Mouse (Mus musculus) midbrain, postnatal 0 days (tissue): Measurements from ENCODE around the gene Nacc2. TPM values are rescaled to one million over a fixed set of nuclear protein-coding genes. Genes with fewer than 3 reads are reported as not detected.

Experiments
- ATAC-seq: fragments of 200-750 bp; cut with Nextera tagmentation; 2 replicates; pipeline ENCODE4 v1.8.0; 2017; ENCODE audit warnings: moderate number of reproducible peaks, mild to moderate bottlenecking, moderate TSS enrichment, moderate library complexity; ENCODE audit not compliant: low FRiP score
- DNase-seq: peaks from one replicate; pipeline ENCODE4 v3.0.0-alpha.2; 2015; ENCODE audit warnings: low spot score
- H3K27ac ChIP-seq: fragments of 300-500 bp; sonication (generic); 2 replicates; pipeline ENCODE4 v1.5.1; 2014; ENCODE audit warnings: low read depth, mild to moderate bottlenecking, low read length, mixed read lengths
- H3K27me3 ChIP-seq: fragments of 300-500 bp; sonication (generic); 2 replicates; pipeline ENCODE4 v1.6.1; 2014; ENCODE audit warnings: low read length, control low read depth, mixed read lengths; ENCODE audit not compliant: insufficient read depth
- H3K36me3 ChIP-seq: fragments of 300-500 bp; sonication (generic); 2 replicates; pipeline ENCODE4 v1.6.1; 2014; ENCODE audit warnings: low read length, control low read depth, mixed read lengths; ENCODE audit not compliant: insufficient read depth
- H3K4me1 ChIP-seq: fragments of 300-500 bp; sonication (generic); 2 replicates; pipeline ENCODE4 v1.6.1; 2014; ENCODE audit warnings: mild to moderate bottlenecking, control low read depth, antibody characterized with exemption, low read length, mixed read lengths; ENCODE audit not compliant: insufficient read depth
- H3K4me2 ChIP-seq: fragments of 300-500 bp; sonication (generic); 2 replicates; pipeline ENCODE4 v1.6.1; 2014; ENCODE audit warnings: low read depth, mild to moderate bottlenecking, low read length, mixed read lengths; ENCODE audit not compliant: poor library complexity, severe bottlenecking
- H3K4me3 ChIP-seq: fragments of 300-500 bp; sonication (generic); 2 replicates; pipeline ENCODE4 v1.5.1; 2014; ENCODE audit warnings: low read depth, mild to moderate bottlenecking, low read length, moderate library complexity
- H3K9ac ChIP-seq: fragments of 300-500 bp; sonication (generic); replicated peaks from 2 replicates; pipeline ENCODE4 v1.6.1; 2014; ENCODE audit warnings: mild to moderate bottlenecking, low read length, moderate library complexity, mixed read lengths; ENCODE audit not compliant: poor library complexity, severe bottlenecking
- H3K9me3 ChIP-seq: fragments of 300-500 bp; sonication (generic); 2 replicates; pipeline ENCODE4 v1.6.1; 2016; ENCODE audit warnings: low read length, control low read depth
- CTCF ChIP-seq: IDR thresholded peaks from 2 replicates; pipeline ENCODE4 v1.5.1; 2016; ENCODE audit warnings: antibody characterized with exemption, mild to moderate bottlenecking
- WGBS: fragments of 180-500 bp; shearing (Covaris S2); extraction: QIAGEN DNeasy Blood & Tissue Kit; methylation state at CpG from one replicate; pipeline ENCODE4 v1.1.7; 2014; 5-methylcytosine and 5-hydroxymethylcytosine counted together
- polyA plus RNA-seq: library from polyadenylated mRNA; unstranded; fragments of >200 nt; fragmentation: Nextera tagmentation; extraction: Ambion mirVana; gene quantifications from 2 replicates; pipeline ENCODE4 v1.2.1, GENCODE M21; 2015
- total RNA-seq: library from RNA; depleted of rRNA; stranded (reverse); fragments of >200 nt; gene quantifications from 2 replicates; pipeline ENCODE4 v1.2.3, GENCODE M21; 2014

Nacc2 gene
- total and polyA plus RNA-seq, 2 experiments from 2014 or later, result 21.4 to 40.7 TPM

DNA sequence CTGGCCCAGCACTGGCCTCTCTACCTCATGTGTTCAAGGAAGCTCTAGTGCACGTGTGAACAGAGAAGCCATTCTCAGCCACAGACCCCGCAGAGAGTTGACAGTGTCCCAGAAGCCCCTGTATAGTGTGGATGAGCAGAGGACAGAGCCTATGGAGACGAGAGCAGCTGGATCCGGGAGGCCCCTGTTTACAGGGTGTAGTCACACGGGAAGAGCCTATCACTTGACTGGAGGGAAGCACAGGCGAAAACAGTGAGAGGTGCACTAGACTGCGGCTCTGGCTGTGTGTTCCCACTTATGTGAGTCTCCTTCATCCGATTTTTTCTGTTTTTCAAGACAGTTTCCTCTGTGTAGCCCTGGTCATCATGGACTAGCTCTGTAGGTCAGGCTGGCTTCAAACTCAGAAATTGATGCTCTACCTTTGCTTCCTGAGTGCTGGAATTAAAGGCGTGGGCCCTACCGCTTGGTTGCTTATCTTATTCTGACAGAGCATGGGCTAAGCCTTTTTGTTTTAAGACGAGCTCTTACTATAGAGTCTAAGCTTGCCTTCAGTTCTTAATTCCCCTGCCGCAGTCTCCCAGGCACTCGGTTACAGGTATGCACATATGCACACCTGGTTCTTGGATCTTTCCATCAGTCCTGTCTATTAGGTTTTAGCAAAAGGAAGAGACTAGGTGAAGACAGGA lies 60.1 kb downstream of the Nacc2 start:
- H3K36me3 ChIP-seq, result peaks cover 7% of the 10 kb centered on the region
- no peak for TF ChIP-seq CTCF
- DNase-seq, result no peak
- H3K4me2 ChIP-seq, result no peak overlapping the region
- no peaks in the 10 kb centered on the region for H3K9me3 ChIP-seq
- H3K4me3 ChIP-seq, result no peak overlapping the region
- H3K9ac ChIP-seq, result no peak overlapping the region
- no peaks in the 10 kb centered on the region for H3K27me3 ChIP-seq
- no peak for ATAC-seq
- 83% methylated on average over 13 of the region's 13 CpGs for WGBS
- H3K4me1 ChIP-seq, result no peaks in the 10 kb centered on the region
- H3K27ac ChIP-seq, result no peak overlapping the region

DNA sequence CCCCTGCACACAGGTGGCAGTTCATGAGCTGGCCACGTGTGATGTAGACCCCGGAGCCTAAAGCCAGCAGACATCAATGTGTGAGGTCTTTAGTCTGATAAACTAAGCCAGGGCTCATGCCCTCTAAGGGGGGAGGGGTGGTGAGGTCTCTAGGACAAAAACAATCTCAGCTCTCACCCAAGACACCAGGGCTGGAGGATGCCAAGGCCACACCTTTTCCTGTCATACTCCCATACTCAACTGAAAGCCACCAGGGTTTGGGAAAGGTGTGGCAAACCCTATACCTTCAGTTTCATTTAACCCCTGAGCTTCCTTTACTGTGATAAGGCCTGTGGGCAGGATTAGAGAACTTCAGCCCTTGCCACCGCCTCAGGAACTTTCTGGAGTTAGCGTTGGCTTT lies 60.8 kb downstream of the Nacc2 start:
- no peak overlapping the region for H3K4me3 ChIP-seq
- H3K9me3 ChIP-seq, result no peaks in the 10 kb centered on the region
- H3K27me3 ChIP-seq, result no peaks in the 10 kb centered on the region
- H3K4me1 ChIP-seq, result no peaks in the 10 kb centered on the region
- 85% methylated on average over 4 of the region's 4 CpGs for WGBS
- peaks cover 7% of the 10 kb centered on the region for H3K36me3 ChIP-seq
- H3K9ac ChIP-seq, result no peak overlapping the region
- no peak overlapping the region for H3K27ac ChIP-seq
- TF ChIP-seq CTCF, result no peak
- DNase-seq (no peak), ATAC-seq (no peak)
- H3K4me2 ChIP-seq, result no peak overlapping the region

- H3K4me1 ChIP-seq, result no peaks in the 10 kb centered on the region
- H3K4me3 ChIP-seq, result no peak overlapping the region
- H3K9ac ChIP-seq, result no peak overlapping the region
- H3K36me3 ChIP-seq, result peaks cover 7% of the 10 kb centered on the region
- no peak for TF ChIP-seq CTCF
- H3K27me3 ChIP-seq, result no peaks in the 10 kb centered on the region
- ATAC-seq (no peak), DNase-seq (no peak)
- no peak overlapping the region for H3K4me2 ChIP-seq
- no peaks in the 10 kb centered on the region for H3K9me3 ChIP-seq
- WGBS, result 75% methylated on average over 21 of the region's 21 CpGs
- no peak overlapping the region for H3K27ac ChIP-seq
Observed at GRCm38 (mm10) chr2:26061018-26061666, 61.9 kb downstream of the Nacc2 start.

DNA sequence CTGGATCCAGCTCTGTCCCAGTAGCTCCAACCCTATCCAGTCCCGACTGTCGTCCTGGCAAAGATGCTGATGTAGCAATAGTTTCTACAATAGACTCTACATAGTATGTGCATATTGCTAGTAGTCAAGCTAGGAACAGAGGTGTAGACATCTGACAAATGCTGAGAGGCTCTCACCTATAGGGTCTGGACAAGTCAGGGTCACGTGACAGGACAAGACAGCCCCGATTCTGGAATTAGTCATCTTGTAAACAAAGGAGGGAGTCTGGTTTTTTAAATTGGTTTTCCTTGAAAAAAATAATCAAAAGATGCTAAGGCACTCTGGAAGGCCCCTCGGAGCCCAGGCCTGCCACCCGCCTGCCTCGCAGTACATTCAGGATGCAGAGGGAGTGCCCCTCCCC lies 66.0 kb downstream of the Nacc2 start:
- peaks cover 7% of the 10 kb centered on the region for H3K36me3 ChIP-seq
- no peak overlapping the region for H3K4me2 ChIP-seq
- no peak overlapping the region for H3K4me3 ChIP-seq
- H3K9ac ChIP-seq, result no peak overlapping the region
- no peak overlapping the region for H3K27ac ChIP-seq
- 91% methylated on average over 7 of the region's 7 CpGs for WGBS
- no peak for TF ChIP-seq CTCF
- ATAC-seq, result no peak
- H3K4me1 ChIP-seq, result no peaks in the 10 kb centered on the region
- no peak for DNase-seq
- H3K27me3 ChIP-seq, result no peaks in the 10 kb centered on the region
- H3K9me3 ChIP-seq, result no peaks in the 10 kb centered on the region

GRCm38 (mm10) chr2:26056226-26056625 lies 66.8 kb downstream of the Nacc2 start:
- Histone ChIP-seq H3K9me3 (no peaks in the 10 kb centered on the region), H3K27ac (no peak overlapping the region), H3K27me3 (no peaks in the 10 kb centered on the region), H3K4me1 (no peaks in the 10 kb centered on the region), H3K4me2 (no peak overlapping the region), H3K4me3 (no peak overlapping the region), H3K9ac (no peak overlapping the region), H3K36me3 (peaks cover 7% of the 10 kb centered on the region)
- ATAC-seq (no peak), DNase-seq (no peak)
- WGBS, result 70% methylated on average over 5 of the region's 5 CpGs
- TF ChIP-seq CTCF, result no peak

- no peaks in the 10 kb centered on the region for H3K27me3 ChIP-seq
- no peaks in the 10 kb centered on the region for H3K9me3 ChIP-seq
- H3K4me2 ChIP-seq, result no peak overlapping the region
- DNase-seq (no peak), ATAC-seq (no peak)
- H3K27ac ChIP-seq, result no peak overlapping the region
- no peak for TF ChIP-seq CTCF
- 48% methylated on average over 2 of the region's 2 CpGs for WGBS
- H3K4me3 ChIP-seq, result no peak overlapping the region
- H3K36me3 ChIP-seq, result peaks cover 7% of the 10 kb centered on the region
- H3K4me1 ChIP-seq, result no peaks in the 10 kb centered on the region
- H3K9ac ChIP-seq, result no peak overlapping the region
Observed at GRCm38 (mm10) chr2:26055747-26056102, 67.3 kb downstream of the Nacc2 start.
